Mouse (Mus musculus) forebrain, postnatal 0 days (tissue): ENCODE data around the gene Timeless. TPM values are rescaled to one million over a fixed set of nuclear protein-coding genes. Genes with fewer than 3 reads are reported as not detected.
A peak's percentile ranks its signal among the peaks of the same experiment; 100 is the strongest.
"Not testable (repeated sequence)": the region's sequence is repeated elsewhere in the genome, so short reads cannot be mapped to it uniquely, and the experiment has no call there.

ENCODE experiments used
- ATAC-seq: fragments of 200-750 bp; cut with Nextera tagmentation; 2 replicates; pipeline ENCODE4 v1.8.0; 2017; ENCODE audit warnings: mild to moderate bottlenecking, moderate library complexity
- DNase-seq: peaks from one replicate; pipeline ENCODE4 v3.0.0-alpha.2; 2015
- H3K27ac ChIP-seq: fragments of 300-500 bp; sonication (generic); 2 replicates; pipeline ENCODE4 v1.5.1; 2014; ENCODE audit warnings: low read depth, mild to moderate bottlenecking, antibody characterized with exemption, low read length, moderate library complexity, mixed read lengths
- H3K27me3 ChIP-seq: fragments of 300-500 bp; sonication (generic); 2 replicates; pipeline ENCODE4 v1.6.1; 2014; ENCODE audit warnings: mild to moderate bottlenecking, low read length, mixed read lengths; ENCODE audit not compliant: insufficient read depth
- H3K36me3 ChIP-seq: fragments of 300-500 bp; sonication (generic); 2 replicates; pipeline ENCODE4 v1.6.1; 2014; ENCODE audit warnings: mild to moderate bottlenecking, moderate library complexity; ENCODE audit not compliant: insufficient read depth
- H3K4me1 ChIP-seq: fragments of 300-500 bp; sonication (generic); 2 replicates; pipeline ENCODE4 v1.6.1; 2014; ENCODE audit warnings: antibody characterized with exemption; ENCODE audit not compliant: insufficient read depth
- H3K4me2 ChIP-seq: fragments of 300-500 bp; sonication (generic); 2 replicates; pipeline ENCODE4 v1.6.1; 2014; ENCODE audit warnings: low read depth, mild to moderate bottlenecking, moderate library complexity
- H3K4me3 ChIP-seq: fragments of 300-500 bp; sonication (generic); 2 replicates; pipeline ENCODE4 v1.5.1; 2014; ENCODE audit warnings: low read depth, low read length, mixed read lengths
- H3K9ac ChIP-seq: fragments of 300-500 bp; sonication (generic); 2 replicates; pipeline ENCODE4 v1.6.1; 2014; ENCODE audit warnings: mild to moderate bottlenecking
- H3K9me3 ChIP-seq: fragments of 300-500 bp; sonication (generic); 2 replicates; pipeline ENCODE4 v1.6.1; 2016; ENCODE audit warnings: low read length
- CTCF ChIP-seq: sonication (generic); IDR thresholded peaks from 2 replicates; pipeline ENCODE4 v1.5.1; 2016; ENCODE audit warnings: antibody characterized with exemption, control low read depth, low read depth
- WGBS: fragments of 180-500 bp; shearing (Covaris S2); extraction: QIAGEN DNeasy Blood & Tissue Kit; methylation state at CpG from one replicate; pipeline ENCODE4 v1.1.7; 2014; 5-methylcytosine and 5-hydroxymethylcytosine counted together
- polyA plus RNA-seq: library from polyadenylated mRNA; unstranded; fragments of >200 nt; fragmentation: Nextera tagmentation; extraction: Ambion mirVana; gene quantifications from 2 replicates; pipeline ENCODE4 v1.2.1, GENCODE M21; 2015
- total RNA-seq: library from RNA; depleted of rRNA; stranded (reverse); fragments of >200 nt; gene quantifications from 2 replicates; pipeline ENCODE4 v1.2.3, GENCODE M21; 2014

The Timeless gene
- total and polyA plus RNA-seq, 2 experiments from 2014 or later, result 9.3 to 9.9 TPM

- no peaks in the 10 kb centered on the region for H3K4me1 ChIP-seq
- no peak overlapping the region for H3K27ac ChIP-seq
- WGBS, result 92% methylated on average over 5 of the region's 5 CpGs
- no peaks in the 10 kb centered on the region for H3K27me3 ChIP-seq
- no peak overlapping the region for H3K9ac ChIP-seq
- no peak overlapping the region for H3K4me2 ChIP-seq
- H3K4me3 ChIP-seq, result no peak overlapping the region
- H3K9me3 ChIP-seq, result no peaks in the 10 kb centered on the region
- H3K36me3 ChIP-seq, result no peaks in the 10 kb centered on the region
- ATAC-seq, result no peak
- no peak for TF ChIP-seq CTCF
- DNase-seq, result no peak
These were observed 28.1 kb downstream of the Timeless start for GRCm38 (mm10) chr10:128259946-128260345.

- H3K36me3 ChIP-seq, H3K9me3 ChIP-seq, H3K27me3 ChIP-seq, H3K27ac ChIP-seq, H3K4me3 ChIP-seq, DNase-seq, ATAC-seq, H3K9ac ChIP-seq, H3K4me2 ChIP-seq, H3K4me1 ChIP-seq: not testable (repeated sequence)
- 88% methylated on average over 7 of the region's 7 CpGs for WGBS
These were observed 28.5 kb downstream of the Timeless start for GRCm38 (mm10) chr10:128260376-128260775.

GRCm38 (mm10) chr10:128262300-128262699, 30.4 kb downstream of the Timeless start:
- Histone ChIP-seq H3K4me1 (no peaks in the 10 kb centered on the region), H3K9me3 (no peaks in the 10 kb centered on the region), H3K9ac (no peak overlapping the region), H3K4me3 (no peak overlapping the region), H3K4me2 (no peak overlapping the region), H3K36me3 (no peaks in the 10 kb centered on the region), H3K27ac (no peak overlapping the region), H3K27me3 (no peaks in the 10 kb centered on the region)
- TF ChIP-seq CTCF, result no peak
- 88% methylated on average over 22 of the region's 22 CpGs for WGBS
- no peak for ATAC-seq
- DNase-seq, result no peak

- Histone ChIP-seq H3K36me3 (no peaks in the 10 kb centered on the region), H3K9ac (no peak overlapping the region), H3K9me3 (no peaks in the 10 kb centered on the region), H3K27me3 (no peaks in the 10 kb centered on the region), H3K4me3 (no peak overlapping the region), H3K4me2 (no peak overlapping the region), H3K27ac (no peak overlapping the region), H3K4me1 (no peaks in the 10 kb centered on the region)
- no peak for TF ChIP-seq CTCF
- DNase-seq, result no peak
- 75% methylated on average over 6 of the region's 6 CpGs for WGBS
- no peak for ATAC-seq
These were observed 31.8 kb downstream of the Timeless start for GRCm38 (mm10) chr10:128263393-128264310.

- WGBS, result 86% methylated on average over 6 of the region's 6 CpGs
- DNase-seq, result no peak
- Histone ChIP-seq H3K27ac (no peak within 1 kb of the TSS), H3K4me2 (no peak within 1 kb of the TSS), H3K9me3 (no peaks in the 10 kb centered on the region), H3K4me1 (0 out of 2 replicates have a peak, but pooled peaks cover 4% of the 10 kb centered on the region), H3K4me3 (no peak within 1 kb of the TSS), H3K9ac (no peak within 1 kb of the TSS), H3K36me3 (no peaks in the 10 kb centered on the region), H3K27me3 (no peaks in the 10 kb centered on the region)
- TF ChIP-seq CTCF, result no peak
- no peak for ATAC-seq
These were observed 36.5 kb downstream of the Timeless start, which contains the start of gene Apof for GRCm38 (mm10) chr10:128268371-128268770. Gene Apof, plus strand, starts transcription at chr10:128268671.

- Histone ChIP-seq H3K9ac (no peak overlapping the region), H3K36me3 (no peaks in the 10 kb centered on the region)
- WGBS, result 89% methylated on average over 16 of the region's 16 CpGs
These were observed 37.5 kb downstream of the Timeless start for GRCm38 (mm10) chr10:128269206-128269910.

GRCm38 (mm10) chr10:128270287-128270841, 38.5 kb downstream of the Timeless start, which contains the start of gene Stat2:
Gene Stat2, plus strand, starts transcription at chr10:128270559.
- under 1% methylated on average over 43 of the region's 43 CpGs for WGBS
- 0 out of 2 replicates have a peak, but pooled peaks cover 4% of the 10 kb centered on the region for H3K4me1 ChIP-seq
- H3K36me3 ChIP-seq, result no peaks in the 10 kb centered on the region
- no peak for TF ChIP-seq CTCF
- H3K27ac ChIP-seq, result peak within 1 kb of the TSS; percentile 79
- no peaks in the 10 kb centered on the region for H3K27me3 ChIP-seq
- peak within 1 kb of the TSS; percentile 75 for H3K4me3 ChIP-seq
- peak within 1 kb of the TSS; percentile 52 for H3K4me2 ChIP-seq
- H3K9ac ChIP-seq, result peak within 1 kb of the TSS; percentile 65
- DNase-seq, result peak; percentile 96
- no peaks in the 10 kb centered on the region for H3K9me3 ChIP-seq
- peak; percentile 99 for ATAC-seq

More at GRCm38 (mm10) chr10:128269206-128269910, 37.5 kb downstream of the Timeless start:
- H3K9me3 ChIP-seq, result no peaks in the 10 kb centered on the region
- no peaks in the 10 kb centered on the region for H3K27me3 ChIP-seq
- H3K4me2 ChIP-seq, result no peak overlapping the region
- H3K27ac ChIP-seq, result no peak overlapping the region
- no peak for ATAC-seq
- H3K4me1 ChIP-seq, result 0 out of 2 replicates have a peak, but pooled peaks cover 4% of the 10 kb centered on the region
- H3K4me3 ChIP-seq, result no peak overlapping the region
- DNase-seq, result no peak
- TF ChIP-seq CTCF, result no peak
